In genomic region chr3:54633446-54633845, GRCm38 (mm10) we compare ENCODE assay signal across 21 mouse cellular contexts. TPM values are rescaled to one million over a fixed set of nuclear protein-coding genes. Genes with fewer than 3 reads are reported as not detected.
DNase-seq lines count a peak whose midpoint lies in the region; ATAC-seq and TF ChIP-seq lines count a peak whose summit lies in the region.
"Had no signal": no experiment of that assay in that cellular context is flagged by ENCODE, and none has a peak within 500 bp of the region (broad histone marks: within the 10 kb centered on the region; RNA-seq: fewer than 3 reads in every experiment).

No protein-coding gene starts in this region.

- no peak for TF ChIP-seq EP300 in ES-Bruce4 (IDR thresholded peaks at IDR 0.05; ENCODE audit: insufficient read depth, low read depth, low read length)

- H3K4me2 ChIP-seq in liver, embryonic 12.5 days: no peak overlapping the region
- no peak overlapping the region for H3K4me2 ChIP-seq in liver, embryonic 11.5 days
- H3K4me2 ChIP-seq: embryonic facial prominence, embryonic 15.5 days; hindbrain, embryonic 13.5 days had no signal

- no peak for ATAC-seq in liver, embryonic 12.5 days
- no peak for ATAC-seq in liver, embryonic 11.5 days (replicated peaks; ENCODE audit: low FRiP score)
- ATAC-seq: activated CD4-positive, CD25-positive, alpha-beta regulatory T cell, adult 4 months; forebrain, embryonic 14.5 days; hindbrain, postnatal 0 days had no signal

- no peak for TF ChIP-seq CTCF in ES-Bruce4 (IDR thresholded peaks at IDR 0.05; ENCODE audit: low read depth, low read length)

- H3K27ac ChIP-seq in ES-Bruce4 (ENCODE audit: insufficient read depth, low read length): no peak overlapping the region
- H3K27ac ChIP-seq in liver, embryonic 12.5 days: no peak overlapping the region
- no peak overlapping the region for H3K27ac ChIP-seq in liver, embryonic 11.5 days (ENCODE audit: low read depth, low read length)
- H3K27ac ChIP-seq: embryonic facial prominence, embryonic 15.5 days; forebrain, embryonic 10.5 days; gastrocnemius, adult 2 months; heart, embryonic 10.5 days; hindbrain, embryonic 13.5 days; hindbrain, postnatal 0 days had no signal

- H3K9me3 ChIP-seq in ES-Bruce4 (replicated peaks; ENCODE audit: control insufficient read depth, insufficient read depth, low read length, poor library complexity, severe bottlenecking): no peaks in the 10 kb centered on the region
- H3K9me3 ChIP-seq in liver, embryonic 12.5 days (replicated peaks): peaks cover 19% of the 10 kb centered on the region
- H3K9me3 ChIP-seq in liver, embryonic 11.5 days (ENCODE audit: control insufficient read depth, low read length): peaks cover 4% of the 10 kb centered on the region; the same call in 1 of the 2 replicates

- DNase-seq in 3134 (ENCODE audit: extremely low read depth, insufficient read length, low spot score): peak; percentile 8
- peak; percentile 51 for DNase-seq in R1 (ENCODE audit: low read depth, low spot score)
- peak; percentile 32 for DNase-seq in testis, postnatal 14 days (ENCODE audit: low spot score)
- DNase-seq in liver, embryonic 11.5 days (ENCODE audit: low spot score): no peak
- DNase-seq: adrenal gland, postnatal 14 days; cerebellum, adult 2 months; cerebellum, postnatal 10 days; gastrocnemius, adult 2 months; gastrocnemius, postnatal 36 days; heart, adult 18-20 months; heart, postnatal 10 days had no signal

- no peak for TF ChIP-seq POLR2A in ES-Bruce4 (IDR thresholded peaks at IDR 0.05; ENCODE audit: insufficient read depth, low read length)

- H3K9ac ChIP-seq in ES-Bruce4 (ENCODE audit: low read depth, poor library complexity, severe bottlenecking): no peak overlapping the region
- no peak overlapping the region for H3K9ac ChIP-seq in liver, embryonic 12.5 days
- H3K9ac ChIP-seq in liver, embryonic 11.5 days (ENCODE audit: low read depth, low read length): no peak overlapping the region
- H3K9ac ChIP-seq: embryonic facial prominence, embryonic 15.5 days; hindbrain, embryonic 13.5 days had no signal

- H3K4me1 ChIP-seq in ES-Bruce4 (ENCODE audit: control insufficient read depth, insufficient read depth, low read length): no peaks in the 10 kb centered on the region
- no peaks in the 10 kb centered on the region for H3K4me1 ChIP-seq in liver, embryonic 12.5 days
- no peaks in the 10 kb centered on the region for H3K4me1 ChIP-seq in liver, embryonic 11.5 days (replicated peaks; ENCODE audit: control insufficient read depth, insufficient read depth, low read length)
- H3K4me1 ChIP-seq: embryonic facial prominence, embryonic 15.5 days; forebrain, embryonic 10.5 days; heart, embryonic 10.5 days; hindbrain, embryonic 13.5 days had no signal

- no peaks in the 10 kb centered on the region for H3K36me3 ChIP-seq in ES-Bruce4 (ENCODE audit: control insufficient read depth, insufficient read depth, low read length, poor library complexity, severe bottlenecking)
- H3K36me3 ChIP-seq in liver, embryonic 12.5 days: no peaks in the 10 kb centered on the region
- H3K36me3 ChIP-seq in liver, embryonic 11.5 days (ENCODE audit: control insufficient read depth, insufficient read depth, low read length): no peaks in the 10 kb centered on the region
- H3K36me3 ChIP-seq: embryonic facial prominence, embryonic 15.5 days; forebrain, embryonic 10.5 days; heart, embryonic 10.5 days; hindbrain, embryonic 13.5 days had no signal

- peak overlapping the region; percentile 37 for H3K4me3 ChIP-seq in ES-Bruce4 (ENCODE audit: low read depth, low read length)
- no peak overlapping the region for H3K4me3 ChIP-seq in liver, embryonic 12.5 days
- H3K4me3 ChIP-seq in liver, embryonic 11.5 days (ENCODE audit: low read depth, low read length): no peak overlapping the region
- H3K4me3 ChIP-seq: embryonic facial prominence, embryonic 15.5 days; erythroblast, embryonic 14.5 days; forebrain, embryonic 10.5 days; gastrocnemius, adult 2 months; heart, embryonic 10.5 days; hindbrain, embryonic 13.5 days had no signal

- H3K27me3 ChIP-seq in ES-Bruce4 (ENCODE audit: control insufficient read depth, insufficient read depth, low read length, poor library complexity, severe bottlenecking): no peaks in the 10 kb centered on the region
- H3K27me3 ChIP-seq in liver, embryonic 12.5 days (replicated peaks): no peaks in the 10 kb centered on the region
- no peaks in the 10 kb centered on the region for H3K27me3 ChIP-seq in liver, embryonic 11.5 days (replicated peaks; ENCODE audit: control insufficient read depth, insufficient read depth, low read length)
- H3K27me3 ChIP-seq: embryonic facial prominence, embryonic 15.5 days; hindbrain, embryonic 13.5 days had no signal

- 83% methylated on average over 23 of the region's 23 CpGs for WGBS in liver, embryonic 12.5 days (ENCODE audit: insufficient replicate concordance)
- WGBS in liver, embryonic 11.5 days: 84% methylated on average over 23 of the region's 23 CpGs

RNA-seq across cellular contexts. Expression of gene Supt20, which starts 59.2 kb away (rescaled TPM):
- 99.9 and 111 TPM in 2 replicates for polyA plus RNA-seq in ES-Bruce4 (2011; ENCODE audit: insufficient read depth, insufficient read length, low read depth, missing spikeins)
- 49.8 and 50.0 TPM in 2 replicates for polyA plus RNA-seq in liver, embryonic 12.5 days (2016; fragmentation: Nextera tagmentation; extraction: Ambion mirVana)
- 84.6 and 91.2 TPM in 2 replicates for polyA plus RNA-seq in liver, embryonic 11.5 days (2014; fragmentation: Nextera tagmentation; extraction: Ambion mirVana)
